Mouse (Mus musculus): ENCODE results near the gene Mpc1. TPM values are rescaled to one million over a fixed set of nuclear protein-coding genes. Genes with fewer than 3 reads are reported as not detected.
"Not testable (repeated sequence)": the region's sequence is repeated elsewhere in the genome, so short reads cannot be mapped to it uniquely, and the experiment has no call there.

Mpc1 gene
- total and polyA plus RNA-seq, 2 experiments from 2014 or later: 744 to 986 TPM

DNA sequence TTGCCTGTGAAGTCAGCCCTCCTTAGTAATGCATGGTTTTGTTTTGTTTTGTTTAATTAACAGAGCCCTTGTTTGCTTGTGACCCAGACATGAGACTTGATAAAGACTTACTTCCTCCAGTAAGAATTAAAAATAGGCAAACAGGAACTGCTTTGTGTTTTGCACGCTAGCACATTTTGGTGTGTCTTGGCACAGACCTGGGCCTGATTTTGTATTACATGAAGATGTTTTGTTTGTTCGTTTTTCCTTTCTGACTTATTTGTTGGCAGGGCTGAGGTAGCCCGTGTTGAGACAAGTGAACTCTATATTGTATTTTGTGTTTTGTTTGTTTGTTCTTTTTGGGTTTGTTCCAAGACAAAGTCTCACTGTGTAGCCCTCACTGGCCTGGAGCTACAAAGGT lies 29.0 kb downstream of the Mpc1 start:
- H3K27ac ChIP-seq (ENCODE audit: low read depth): peak overlapping the region; percentile 78; the same call in 1 of the 2 replicates
- DNase-seq (ENCODE audit: low spot score): no peak
- no peaks in the 10 kb centered on the region for H3K9me3 ChIP-seq (replicated peaks; ENCODE audit: control insufficient read depth, low read length)

DNA sequence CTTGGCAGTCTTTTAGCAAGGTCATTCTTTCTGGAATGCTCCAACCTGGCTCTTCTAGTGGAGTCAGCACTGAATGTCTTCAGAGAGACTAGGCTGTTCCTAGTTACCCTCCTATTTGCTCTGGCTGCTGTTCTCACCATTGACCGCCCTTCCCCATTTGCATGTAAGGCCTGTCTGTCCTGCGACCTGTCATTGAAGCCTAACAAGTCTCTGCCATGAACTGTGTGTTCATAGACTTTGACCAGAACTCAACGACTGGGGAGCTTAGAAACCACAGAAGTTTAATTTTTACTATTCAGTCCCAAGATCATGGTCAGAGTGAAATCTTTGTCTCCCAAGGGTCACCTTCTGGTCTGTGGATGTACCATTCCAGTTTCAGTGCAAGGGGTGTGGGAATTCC lies 31.3 kb downstream of the Mpc1 start:
- H3K9ac ChIP-seq (replicated peaks; ENCODE audit: low read depth, low read length): no peak overlapping the region
- WGBS: 82% methylated on average over 3 of the region's 3 CpGs
- no peak overlapping the region for H3K4me3 ChIP-seq (ENCODE audit: low read depth, low read length)
- DNase-seq (ENCODE audit: low spot score) (no peak), ATAC-seq (ENCODE audit: insufficient read depth, low read depth) (no peak)
- H3K36me3 ChIP-seq (replicated peaks; ENCODE audit: control insufficient read depth, insufficient read depth, low read length): no peaks in the 10 kb centered on the region
- TF ChIP-seq CTCF (IDR thresholded peaks at IDR 0.05; ENCODE audit: low read depth) (no peak), EP300 (IDR thresholded peaks at IDR 0.05; ENCODE audit: low read depth) (no peak)
- H3K27ac ChIP-seq (ENCODE audit: low read depth): no peak overlapping the region
- H3K27me3 ChIP-seq (ENCODE audit: control insufficient read depth, insufficient read depth, low read length): no peaks in the 10 kb centered on the region
- H3K4me1 ChIP-seq (ENCODE audit: control insufficient read depth, insufficient read depth): peaks cover 3% of the 10 kb centered on the region; the same call in 1 of the 2 replicates
- no peaks in the 10 kb centered on the region for H3K9me3 ChIP-seq (replicated peaks; ENCODE audit: control insufficient read depth, low read length)
- H3K4me2 ChIP-seq (ENCODE audit: low read depth, low read length): no peak overlapping the region

More for the DNA sequence above, 29.0 kb downstream of the Mpc1 start:
- ATAC-seq (ENCODE audit: insufficient read depth, low read depth): no peak
- Histone ChIP-seq H3K4me1 (ENCODE audit: control insufficient read depth, insufficient read depth) (peaks cover 3% of the 10 kb centered on the region; the same call in 1 of the 2 replicates), H3K4me2 (ENCODE audit: low read depth, low read length) (peak overlapping the region; percentile 83), H3K4me3 (ENCODE audit: low read depth, low read length) (peak overlapping the region; percentile 96), H3K9ac (replicated peaks; ENCODE audit: low read depth, low read length) (peak overlapping the region; percentile 74), H3K27me3 (ENCODE audit: control insufficient read depth, insufficient read depth, low read length) (no peaks in the 10 kb centered on the region), H3K36me3 (replicated peaks; ENCODE audit: control insufficient read depth, insufficient read depth, low read length) (no peaks in the 10 kb centered on the region)
- no peak for TF ChIP-seq CTCF (IDR thresholded peaks at IDR 0.05; ENCODE audit: low read depth)
- 35% methylated on average over 3 of the region's 3 CpGs for WGBS

DNA sequence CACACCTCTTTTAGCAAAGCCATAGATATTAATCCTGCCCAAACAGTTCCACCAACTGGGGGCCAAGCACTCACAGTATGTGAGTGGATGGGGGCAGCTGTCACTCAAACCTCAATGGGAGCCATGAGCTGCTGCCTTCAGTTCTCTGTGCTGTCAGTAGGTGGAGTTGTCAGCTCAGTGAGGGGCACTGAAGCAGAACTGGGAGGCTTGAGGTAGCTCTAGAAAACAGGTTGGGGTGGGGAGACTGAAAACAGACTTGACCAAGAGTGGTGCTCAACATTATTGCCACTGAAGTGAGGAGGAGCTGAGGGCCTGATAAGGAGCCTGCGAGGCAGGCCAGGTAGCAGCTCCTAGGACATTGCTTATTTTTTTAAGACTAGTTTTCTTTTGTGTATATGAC lies 33.5 kb downstream of the Mpc1 start:
- H3K27ac ChIP-seq (ENCODE audit: low read depth): no peak overlapping the region
- DNase-seq (ENCODE audit: low spot score): no peak
- no peaks in the 10 kb centered on the region for H3K36me3 ChIP-seq (replicated peaks; ENCODE audit: control insufficient read depth, insufficient read depth, low read length)
- no peak for ATAC-seq (ENCODE audit: insufficient read depth, low read depth)
- H3K4me2 ChIP-seq (ENCODE audit: low read depth, low read length): no peak overlapping the region
- H3K9me3 ChIP-seq (replicated peaks; ENCODE audit: control insufficient read depth, low read length): no peaks in the 10 kb centered on the region
- H3K9ac ChIP-seq (replicated peaks; ENCODE audit: low read depth, low read length): no peak overlapping the region
- H3K4me3 ChIP-seq (ENCODE audit: low read depth, low read length): no peak overlapping the region
- WGBS: 56% methylated on average over 1 of the region's 1 CpGs
- no peaks in the 10 kb centered on the region for H3K27me3 ChIP-seq (ENCODE audit: control insufficient read depth, insufficient read depth, low read length)
- H3K4me1 ChIP-seq (ENCODE audit: control insufficient read depth, insufficient read depth): peaks cover 3% of the 10 kb centered on the region; the same call in 1 of the 2 replicates
- peak; percentile 57 for TF ChIP-seq CTCF (IDR thresholded peaks at IDR 0.05; ENCODE audit: low read depth)
- TF ChIP-seq EP300 (IDR thresholded peaks at IDR 0.05; ENCODE audit: low read depth): no peak

DNA sequence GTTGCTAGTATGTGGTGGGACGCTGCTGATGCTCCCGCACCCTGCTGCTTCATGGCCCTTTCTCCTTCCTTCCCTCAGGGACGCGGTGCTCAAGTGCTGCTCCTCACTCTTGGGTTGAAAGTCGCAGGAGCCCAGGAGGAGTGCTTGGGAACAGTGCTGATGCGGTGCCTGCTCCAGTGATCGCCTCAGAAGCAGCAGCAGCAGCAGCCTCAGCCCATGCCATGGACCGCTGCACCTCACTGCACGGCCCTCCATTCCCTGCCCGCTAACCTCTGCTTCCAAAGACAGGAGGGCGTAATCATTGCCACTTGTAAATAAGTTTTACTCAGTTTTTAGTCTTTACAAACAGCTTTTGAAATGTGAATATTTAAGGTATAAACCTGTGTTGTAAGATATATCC lies 44.2 kb downstream of the Mpc1 start:
- not testable (repeated sequence) for ATAC-seq (ENCODE audit: insufficient read depth, low read depth); H3K4me2 ChIP-seq (ENCODE audit: low read depth, low read length); H3K9ac ChIP-seq (replicated peaks; ENCODE audit: low read depth, low read length)

DNA sequence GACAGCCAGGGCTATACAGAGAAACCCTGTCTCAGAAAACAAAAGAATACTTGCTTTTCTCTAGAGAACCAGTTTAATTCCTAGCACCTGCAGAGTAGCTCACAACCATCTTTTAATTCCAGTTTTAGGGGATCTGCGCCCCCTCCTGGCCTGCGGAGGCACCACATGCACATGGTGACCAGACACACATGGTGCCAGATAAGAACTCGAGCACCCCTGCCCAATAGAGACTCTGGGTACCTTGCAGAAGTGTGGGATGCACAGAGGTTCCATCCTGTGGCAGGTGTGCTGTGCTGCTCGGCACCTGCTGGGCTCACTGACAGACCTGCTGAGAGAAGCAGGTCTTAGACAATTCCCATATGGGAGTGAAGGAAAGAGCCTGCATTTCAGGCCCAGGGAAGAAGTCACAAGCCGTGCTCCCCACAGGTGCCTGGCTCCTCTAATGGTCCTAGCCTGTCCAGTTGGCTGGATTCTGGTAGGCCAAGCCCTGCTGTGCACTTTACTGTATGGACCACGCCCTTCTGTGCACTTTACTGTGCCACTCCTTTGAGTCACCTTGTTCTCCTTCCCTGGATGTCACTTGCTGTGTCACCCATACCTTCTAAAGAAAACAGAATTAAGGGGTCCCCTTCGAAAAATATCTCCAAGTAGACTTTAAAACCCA lies 45.9 kb downstream of the Mpc1 start:
- no peak overlapping the region for H3K9ac ChIP-seq (replicated peaks; ENCODE audit: low read depth, low read length)
- peaks cover 11% of the 10 kb centered on the region for H3K36me3 ChIP-seq (replicated peaks; ENCODE audit: control insufficient read depth, insufficient read depth, low read length)
- 69% methylated on average over 7 of the region's 7 CpGs for WGBS
- no peak overlapping the region for H3K4me3 ChIP-seq (ENCODE audit: low read depth, low read length)
- no peaks in the 10 kb centered on the region for H3K4me1 ChIP-seq (ENCODE audit: control insufficient read depth, insufficient read depth)
- no peaks in the 10 kb centered on the region for H3K9me3 ChIP-seq (replicated peaks; ENCODE audit: control insufficient read depth, low read length)
- H3K27me3 ChIP-seq (ENCODE audit: control insufficient read depth, insufficient read depth, low read length): no peaks in the 10 kb centered on the region
- DNase-seq (ENCODE audit: low spot score) (no peak), ATAC-seq (ENCODE audit: insufficient read depth, low read depth) (no peak)
- H3K4me2 ChIP-seq (ENCODE audit: low read depth, low read length): no peak overlapping the region
- no peak overlapping the region for H3K27ac ChIP-seq (ENCODE audit: low read depth)
- 0 out of 2 replicates have a peak, but pooled peaks have one; percentile 18 for TF ChIP-seq CTCF (IDR thresholded peaks at IDR 0.05; ENCODE audit: low read depth)
- no peak for TF ChIP-seq EP300 (IDR thresholded peaks at IDR 0.05; ENCODE audit: low read depth)

More for the DNA sequence above, 44.2 kb downstream of the Mpc1 start:
- H3K27me3 ChIP-seq (ENCODE audit: control insufficient read depth, insufficient read depth, low read length); H3K9me3 ChIP-seq (replicated peaks; ENCODE audit: control insufficient read depth, low read length); H3K27ac ChIP-seq (ENCODE audit: low read depth); DNase-seq (ENCODE audit: low spot score); H3K4me3 ChIP-seq (ENCODE audit: low read depth, low read length); H3K4me1 ChIP-seq (ENCODE audit: control insufficient read depth, insufficient read depth): not testable (repeated sequence)
- 86% methylated on average over 9 of the region's 11 CpGs for WGBS
- H3K36me3 ChIP-seq (replicated peaks; ENCODE audit: control insufficient read depth, insufficient read depth, low read length): peaks cover 16% of the 10 kb centered on the region

DNA sequence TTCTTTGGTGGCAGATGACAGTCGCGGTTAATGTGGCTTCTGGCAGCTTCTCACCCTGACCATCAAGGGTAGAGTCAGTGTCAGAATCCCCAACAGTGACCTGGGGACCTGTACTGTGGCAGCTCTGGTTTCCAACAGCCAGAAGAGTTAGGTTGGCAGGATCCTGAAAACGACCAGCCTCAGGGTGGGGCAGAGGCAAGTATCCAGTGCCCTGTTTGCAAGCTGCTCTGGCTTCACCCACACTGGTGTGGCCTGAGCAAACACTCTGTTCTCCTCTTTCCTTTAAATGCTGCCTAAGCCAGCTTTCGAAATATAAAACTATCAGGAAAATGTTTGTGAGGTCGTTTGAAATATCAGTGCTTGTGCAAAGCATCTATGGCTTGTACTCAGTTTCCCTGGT lies 47.9 kb downstream of the Mpc1 start:
- H3K9me3 ChIP-seq (replicated peaks; ENCODE audit: control insufficient read depth, low read length): no peaks in the 10 kb centered on the region
- H3K36me3 ChIP-seq (replicated peaks; ENCODE audit: control insufficient read depth, insufficient read depth, low read length): peaks cover 10% of the 10 kb centered on the region
- 67% methylated on average over 5 of the region's 5 CpGs for WGBS

DNA sequence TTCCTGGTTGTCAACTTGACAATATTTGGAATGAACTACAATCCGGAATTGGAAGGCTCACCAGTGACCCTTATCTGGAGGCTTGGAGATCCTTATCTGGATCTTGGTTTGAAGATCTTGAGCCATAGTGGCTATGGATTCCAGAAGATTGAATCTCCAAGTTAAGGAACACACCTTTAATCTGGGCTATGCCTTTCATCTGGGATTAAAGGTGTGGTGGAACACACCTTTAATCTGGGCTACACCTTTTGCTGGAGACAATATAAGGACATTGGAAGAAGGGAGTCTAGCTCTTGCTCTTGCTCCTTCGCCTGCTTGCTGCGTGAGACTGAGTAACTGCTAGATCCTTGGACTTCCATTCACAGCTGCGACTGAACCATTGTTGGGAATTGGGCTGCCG lies 54.5 kb downstream of the Mpc1 start, which contains the start of gene Prr18:
TSS of gene Prr18 (plus strand) at position 301 of the 400 bp plus-strand sequence.
- not testable (repeated sequence) for ATAC-seq (ENCODE audit: insufficient read depth, low read depth); H3K27ac ChIP-seq (ENCODE audit: low read depth); H3K9ac ChIP-seq (replicated peaks; ENCODE audit: low read depth, low read length); H3K36me3 ChIP-seq (replicated peaks; ENCODE audit: control insufficient read depth, insufficient read depth, low read length); DNase-seq (ENCODE audit: low spot score); H3K4me2 ChIP-seq (ENCODE audit: low read depth, low read length); H3K9me3 ChIP-seq (replicated peaks; ENCODE audit: control insufficient read depth, low read length); H3K4me3 ChIP-seq (ENCODE audit: low read depth, low read length)
- WGBS: no CpG with 5 or more reads among the region's 5 CpGs
- 0 out of 2 replicates have a peak, but pooled peaks cover 18% of the 10 kb centered on the region for H3K4me1 ChIP-seq (ENCODE audit: control insufficient read depth, insufficient read depth)
- H3K27me3 ChIP-seq (ENCODE audit: control insufficient read depth, insufficient read depth, low read length): peaks cover 43% of the 10 kb centered on the region

More for the DNA sequence above, 47.9 kb downstream of the Mpc1 start:
- TF ChIP-seq CTCF (IDR thresholded peaks at IDR 0.05; ENCODE audit: low read depth) (no peak), EP300 (IDR thresholded peaks at IDR 0.05; ENCODE audit: low read depth) (no peak)
- no peak overlapping the region for H3K9ac ChIP-seq (replicated peaks; ENCODE audit: low read depth, low read length)
- no peak overlapping the region for H3K4me2 ChIP-seq (ENCODE audit: low read depth, low read length)
- H3K27ac ChIP-seq (ENCODE audit: low read depth): no peak overlapping the region
- H3K4me3 ChIP-seq (ENCODE audit: low read depth, low read length): no peak overlapping the region
- no peaks in the 10 kb centered on the region for H3K27me3 ChIP-seq (ENCODE audit: control insufficient read depth, insufficient read depth, low read length)
- no peak for DNase-seq (ENCODE audit: low spot score)
- no peaks in the 10 kb centered on the region for H3K4me1 ChIP-seq (ENCODE audit: control insufficient read depth, insufficient read depth)
- ATAC-seq (ENCODE audit: insufficient read depth, low read depth): no peak
